Mouse (Mus musculus) adrenal gland, postnatal 4 days (tissue): ENCODE results near the gene Samd10. TPM values are rescaled to one million over a fixed set of nuclear protein-coding genes. Genes with fewer than 3 reads are reported as not detected.

ENCODE experiments used
- DNase-seq, 2 experiments: peaks; one replicate each; pipeline ENCODE4 v3.0.0; 2021 to 2022; ENCODE audit warnings: low spot score in 2 of 2, mixed read lengths in 2 of 2
- total RNA-seq, 2 experiments: library from RNA; stranded (reverse); gene quantifications; 2 replicates each; pipeline ENCODE4 v1.2.3; 2021

The Samd10 gene
- total RNA-seq, 2 experiments from 2014 or later, result 23.8 to 25.5 TPM

DNA sequence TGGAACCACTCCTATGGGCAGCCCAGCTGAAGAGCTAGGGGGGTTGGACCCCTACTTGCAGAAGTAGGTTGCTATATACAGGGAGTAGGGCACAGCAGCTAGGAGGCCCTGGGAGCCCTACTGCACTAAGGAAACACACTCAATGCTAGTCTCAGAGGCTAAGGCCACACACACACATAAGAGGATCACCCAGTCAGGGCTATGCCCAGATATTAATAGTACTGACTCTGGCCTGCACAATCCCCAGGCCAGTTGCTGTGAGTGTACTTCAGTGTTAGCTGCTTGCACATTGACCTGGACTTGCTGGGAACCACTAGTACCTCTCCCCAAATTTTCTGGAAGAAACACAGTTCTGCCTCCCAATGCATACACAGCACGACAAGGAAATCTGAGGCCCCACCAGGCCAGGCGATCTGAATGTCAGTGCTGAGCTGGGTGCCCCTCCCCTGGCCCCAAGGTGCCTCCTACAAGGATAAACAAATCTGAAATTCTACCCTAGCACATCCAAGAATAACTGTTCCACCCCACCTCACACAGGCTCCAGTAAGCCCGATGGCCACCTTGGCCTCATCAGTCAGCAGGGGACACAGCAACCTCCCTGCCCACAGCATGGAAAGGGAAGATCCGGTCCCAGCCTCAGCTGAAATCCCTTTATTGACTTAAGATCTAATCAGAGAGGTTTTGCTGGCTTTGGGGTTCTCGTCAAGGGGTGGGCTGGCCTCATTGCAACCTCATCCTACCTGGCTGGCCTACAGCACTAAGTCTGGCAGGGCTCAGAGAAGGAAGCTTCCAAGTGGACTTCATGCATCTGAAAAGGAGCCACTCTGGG, 20.0 kb downstream of the Samd10 start:
- DNase-seq, result peak in 1 of 2 experiments; percentile 2

DNA sequence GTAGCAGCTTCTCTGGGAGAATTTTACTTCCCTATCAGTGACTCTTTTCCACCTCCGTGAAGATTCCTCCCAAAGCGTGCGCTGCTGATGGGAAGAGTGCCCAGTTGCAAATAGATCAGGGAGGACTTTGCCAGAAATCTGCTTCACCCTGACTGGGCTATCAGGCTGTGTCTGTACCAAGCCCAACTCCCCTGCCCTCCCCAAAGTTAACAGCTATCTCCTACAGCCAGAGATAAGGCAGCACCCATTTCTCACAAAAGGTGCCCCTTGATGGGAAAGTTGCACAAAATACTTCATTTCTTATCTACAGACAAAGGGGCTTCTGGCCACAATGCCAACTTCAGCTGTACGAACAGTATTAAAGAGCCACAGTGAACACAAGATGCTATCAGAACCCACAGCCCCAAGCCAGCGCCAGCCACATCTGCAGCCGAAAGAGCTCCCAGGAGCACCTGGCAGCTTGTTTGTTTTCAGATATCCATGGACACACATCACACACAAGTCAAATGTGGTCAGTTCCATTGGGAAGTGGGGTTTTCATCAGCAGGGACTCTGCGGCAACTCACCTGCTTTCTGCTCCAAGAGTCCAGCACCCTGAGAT, 20.9 kb downstream of the Samd10 start:
- DNase-seq, result no peak

DNA sequence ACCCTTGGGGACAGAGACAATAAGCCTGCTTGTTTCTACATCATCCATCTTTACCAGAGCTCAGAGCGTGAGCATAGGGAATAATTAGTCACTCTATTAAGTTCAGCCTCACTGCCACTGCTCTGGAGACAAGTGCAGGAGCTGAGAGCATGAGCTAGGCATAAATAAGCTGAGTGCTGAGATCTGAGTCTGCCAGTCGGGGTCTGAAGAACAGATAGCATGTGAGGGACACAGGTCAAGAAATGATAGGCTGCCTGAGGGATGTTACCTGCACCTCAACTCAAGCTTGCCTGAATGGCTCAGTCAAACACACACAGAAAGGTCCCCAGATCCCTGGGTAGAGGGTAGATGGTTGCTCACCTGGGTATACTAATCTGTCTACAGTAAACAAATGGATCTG, 21.9 kb downstream of the Samd10 start:
- no peak for DNase-seq

DNA sequence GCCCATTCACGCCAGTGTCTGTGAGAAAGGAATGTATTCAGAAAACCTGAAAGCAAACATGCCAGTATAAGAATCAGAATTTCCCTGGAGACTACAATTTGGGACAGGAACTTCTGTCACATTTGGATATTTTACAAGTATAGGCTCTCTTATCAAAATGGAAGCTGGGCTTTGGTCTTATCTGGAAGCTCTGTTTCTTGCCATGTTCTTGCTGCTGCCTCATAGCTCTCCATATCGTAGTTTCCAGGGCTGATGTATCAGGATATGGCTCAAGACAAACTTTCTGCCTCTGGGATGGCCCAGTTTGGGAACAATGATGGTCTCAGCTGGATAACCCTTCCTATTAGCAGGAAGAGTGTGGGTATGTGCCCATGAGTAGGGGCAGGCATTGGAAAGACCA, 22.4 kb downstream of the Samd10 start:
- DNase-seq, result no peak

DNA sequence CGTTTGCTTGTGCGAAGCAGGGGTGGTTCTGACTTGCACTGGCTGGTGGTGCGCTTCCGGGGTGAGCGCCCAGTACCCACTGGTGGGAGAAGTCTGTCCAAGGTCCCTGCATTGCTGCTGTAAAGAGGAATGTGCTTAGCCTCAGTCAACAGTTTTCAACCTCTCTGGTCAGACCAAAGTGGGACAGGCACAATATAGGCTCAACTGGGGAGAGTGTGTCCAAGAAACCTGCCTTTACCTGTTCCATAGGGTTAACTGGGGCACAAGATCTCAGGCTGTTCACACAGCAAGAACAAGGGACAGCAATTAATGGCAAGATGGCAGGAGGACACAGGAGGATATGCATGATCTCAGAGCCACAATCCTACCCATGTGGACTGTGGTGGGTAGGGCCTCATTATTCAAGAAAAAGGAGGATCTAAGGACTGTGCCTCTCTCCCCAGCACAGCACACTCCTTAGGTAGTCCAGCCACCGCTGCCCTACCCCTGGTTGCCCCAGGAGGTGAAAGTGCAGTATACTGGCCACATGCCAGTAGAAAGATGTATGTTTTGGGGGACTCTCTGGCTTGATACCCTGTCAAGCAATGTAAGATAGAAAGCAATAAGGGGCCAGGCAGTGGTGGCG, 24.0 kb downstream of the Samd10 start:
- DNase-seq, result no peak

DNA sequence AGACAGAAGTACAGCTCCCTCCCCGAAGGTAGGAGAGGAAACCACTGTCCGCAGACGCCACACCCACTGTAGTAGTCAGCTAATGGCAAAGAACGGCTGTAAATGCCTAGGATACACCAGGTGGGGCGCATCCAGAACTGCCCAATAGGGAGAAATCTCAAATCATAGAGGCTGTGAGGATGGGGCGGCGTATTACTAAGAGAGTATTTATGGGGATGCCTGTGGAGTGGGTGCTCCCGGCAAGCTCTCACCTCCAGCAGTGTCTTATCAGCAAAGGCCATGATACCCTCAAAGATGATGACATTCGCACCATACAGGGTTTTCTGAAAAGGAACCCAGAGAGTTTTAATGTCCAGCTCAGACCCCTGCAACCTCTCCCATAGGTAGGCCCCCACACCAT, 25.1 kb downstream of the Samd10 start:
- no peak for DNase-seq

DNA sequence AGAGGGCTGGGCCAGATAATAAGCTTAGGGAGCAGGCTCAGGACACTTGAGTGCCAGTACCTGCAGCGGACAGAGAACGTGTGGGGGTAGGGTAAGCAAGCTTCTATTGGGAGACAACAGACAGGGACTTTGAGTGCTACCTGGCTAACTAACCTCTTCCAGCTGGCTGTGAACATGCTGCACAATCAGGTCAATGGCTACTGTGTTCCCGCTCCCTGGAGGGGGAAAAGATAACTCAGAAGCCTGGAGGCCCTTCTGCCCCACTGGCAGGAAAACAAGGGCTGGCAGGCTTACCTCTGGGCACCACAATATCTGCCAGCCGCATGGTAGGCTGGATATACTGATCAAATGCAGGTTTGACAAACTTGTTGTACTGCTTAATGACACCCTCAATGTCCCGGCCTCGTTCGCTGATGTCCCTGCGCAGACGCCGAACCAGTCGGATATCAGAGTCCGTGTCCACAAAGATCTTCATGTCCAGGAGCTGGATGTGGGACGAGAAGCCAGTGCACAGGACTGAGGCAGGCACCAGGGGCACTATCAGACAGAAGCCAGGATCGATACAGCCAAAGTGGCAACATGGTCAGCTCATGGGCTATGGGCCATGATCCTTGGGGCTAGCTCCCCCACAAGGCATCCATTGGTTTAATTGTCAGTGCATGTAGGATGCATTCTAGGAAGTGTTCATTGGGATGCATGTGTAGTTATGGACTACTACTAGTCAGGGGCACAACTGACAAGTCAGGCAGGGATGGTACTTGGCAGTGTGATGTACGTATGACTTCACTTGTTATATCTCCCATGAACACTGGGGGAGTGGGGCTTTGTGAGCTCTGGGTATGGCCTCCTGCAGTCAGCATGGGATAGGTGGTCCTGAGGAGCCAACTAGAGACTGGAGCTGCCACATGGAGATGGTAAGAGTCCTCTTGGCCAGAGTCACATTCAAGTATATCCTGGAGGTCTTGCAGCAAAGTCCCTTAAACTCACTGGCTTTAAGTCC, 25.8 kb downstream of the Samd10 start:
- no peak for DNase-seq

DNA sequence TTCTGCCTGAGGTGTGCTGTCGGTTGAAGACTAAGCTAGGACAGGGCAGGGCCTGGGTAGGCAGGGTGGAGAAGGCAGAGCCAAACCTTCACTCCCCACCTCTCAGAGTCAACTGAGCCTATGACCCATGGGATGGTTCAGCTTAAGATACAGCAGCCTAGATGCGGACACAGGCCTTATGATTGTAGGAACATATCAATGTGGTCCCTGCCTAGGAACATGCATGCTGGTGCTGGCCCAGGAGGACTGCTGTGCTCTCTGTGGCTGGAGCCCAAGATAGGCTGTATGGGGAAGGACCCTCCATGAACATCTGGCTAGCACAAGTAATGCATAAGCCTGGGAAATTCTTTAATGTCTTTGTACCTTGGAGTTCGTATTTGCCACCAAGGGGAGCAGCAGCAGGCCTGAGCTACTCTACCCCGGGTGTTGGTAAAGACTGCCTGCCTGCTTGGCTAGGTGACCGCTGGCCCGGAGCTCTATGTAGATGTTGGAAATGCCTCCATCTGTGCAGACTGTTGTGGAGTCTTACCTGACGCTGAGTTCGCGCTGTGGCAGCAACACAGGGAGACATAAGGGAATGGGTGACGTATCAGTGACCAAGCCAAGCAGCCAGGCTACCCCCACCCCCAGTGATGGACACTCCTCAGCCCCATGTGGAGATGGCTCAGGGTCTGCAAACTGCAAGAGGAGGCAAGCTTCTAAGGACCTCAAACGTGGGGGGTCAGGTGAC, 26.9 kb downstream of the Samd10 start:
- no peak for DNase-seq

DNA sequence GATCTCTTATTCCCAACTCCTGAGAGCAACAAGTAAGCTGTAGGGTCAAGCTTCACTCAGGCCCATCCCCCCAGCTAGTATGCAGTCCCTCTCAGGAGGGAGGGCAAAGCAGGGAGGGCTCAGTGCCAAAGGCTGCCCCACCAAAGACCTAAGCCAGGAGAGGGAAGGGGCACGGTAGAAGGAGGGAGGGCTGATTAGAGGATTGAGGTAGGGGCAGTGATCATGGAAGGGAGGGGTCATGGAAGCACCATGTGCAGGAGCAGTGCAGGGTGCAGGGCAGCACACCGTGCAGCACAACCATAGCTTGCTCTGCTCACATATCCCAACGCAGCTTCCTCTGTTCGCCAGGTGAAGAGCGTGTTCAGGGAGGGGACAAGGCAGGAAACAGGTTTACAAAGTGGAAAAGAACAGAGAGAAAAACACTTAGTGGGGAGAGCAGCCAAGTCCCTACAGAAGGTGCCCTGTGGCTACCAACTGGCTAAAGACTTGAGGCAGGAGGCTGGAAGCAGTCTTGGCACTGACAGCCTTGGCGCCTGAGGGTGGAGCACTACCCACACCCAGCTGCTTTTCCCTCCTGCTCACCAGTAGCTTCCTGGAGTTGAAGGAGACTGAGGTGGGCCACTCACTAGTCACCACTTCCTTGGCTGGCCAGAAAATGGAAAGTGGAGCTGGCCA, 28.0 kb downstream of the Samd10 start:
- DNase-seq, result no peak

DNA sequence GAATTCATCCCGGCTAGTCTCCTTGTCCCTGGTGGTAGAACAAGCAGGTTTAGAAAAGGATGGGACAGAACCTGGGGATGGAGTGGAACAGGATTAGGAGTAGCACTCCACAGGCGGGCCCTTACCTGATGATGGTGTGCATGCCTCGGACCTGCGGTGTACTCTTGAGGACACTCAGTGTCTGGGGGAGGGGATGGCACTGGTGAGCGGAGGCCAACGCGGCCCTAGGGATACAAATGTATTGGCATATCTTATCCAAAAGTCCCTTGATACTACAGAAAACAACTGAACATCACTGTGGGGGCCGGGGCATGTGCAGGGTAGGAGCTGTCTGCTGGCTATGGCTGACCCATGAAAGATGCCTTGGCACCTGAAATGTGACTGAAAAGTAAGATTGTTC, 28.6 kb downstream of the Samd10 start:
- no peak for DNase-seq

DNA sequence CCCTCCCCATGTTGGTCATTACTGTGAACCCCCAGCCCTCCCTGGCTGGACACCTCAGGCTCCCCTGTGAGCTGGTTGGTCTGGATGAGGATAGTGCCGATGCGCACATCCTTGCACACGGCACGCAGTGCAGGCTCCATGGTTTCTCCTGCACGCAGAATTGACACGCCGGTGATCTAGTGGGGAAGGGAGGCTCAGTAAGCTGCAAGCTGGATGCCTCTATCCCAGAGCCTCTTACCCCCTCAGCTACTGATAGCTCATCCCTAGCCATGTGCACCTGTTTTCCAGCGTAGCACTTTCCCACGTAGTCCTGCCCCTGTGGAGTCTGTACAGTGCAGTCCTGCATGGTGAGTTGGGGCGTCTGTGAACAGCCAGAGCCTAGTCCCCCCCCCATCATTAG, 29.2 kb downstream of the Samd10 start:
- no peak for DNase-seq

DNA sequence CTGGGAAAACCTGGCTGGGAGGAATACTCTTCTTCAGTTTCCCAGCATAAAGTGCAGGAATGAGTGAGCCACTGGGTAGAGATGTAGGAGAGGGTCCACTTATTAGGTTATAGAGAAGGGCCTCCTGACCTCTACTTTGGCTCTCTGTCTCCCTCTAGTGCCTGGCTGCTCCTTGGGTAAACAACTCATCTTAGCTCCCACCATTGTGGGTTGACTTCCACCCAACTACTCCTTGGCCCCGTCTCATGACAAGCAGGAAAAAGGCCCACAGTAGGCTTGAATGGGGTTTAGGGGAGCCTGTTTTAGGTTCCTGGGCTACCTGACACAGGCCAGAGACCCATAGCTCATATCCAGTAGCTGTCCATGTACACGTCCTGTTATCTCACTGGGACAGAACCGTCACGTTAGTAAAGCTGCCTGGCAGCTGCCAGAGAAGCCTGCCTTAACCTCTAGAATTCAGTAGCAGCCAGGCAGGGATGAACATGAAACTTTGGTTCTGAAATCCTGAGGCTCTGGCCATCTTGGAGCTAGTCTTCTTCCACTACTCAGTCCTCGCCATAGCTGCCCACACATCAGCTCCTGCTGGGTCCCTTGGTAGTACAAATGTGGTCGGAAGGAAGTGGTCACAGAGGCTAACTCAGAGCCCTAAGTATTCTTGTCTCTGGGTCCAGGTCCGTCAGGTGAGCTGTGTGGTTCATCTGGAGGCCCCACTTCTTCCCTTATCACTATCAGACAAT, 30.6 kb downstream of the Samd10 start:
- no peak for DNase-seq

DNA sequence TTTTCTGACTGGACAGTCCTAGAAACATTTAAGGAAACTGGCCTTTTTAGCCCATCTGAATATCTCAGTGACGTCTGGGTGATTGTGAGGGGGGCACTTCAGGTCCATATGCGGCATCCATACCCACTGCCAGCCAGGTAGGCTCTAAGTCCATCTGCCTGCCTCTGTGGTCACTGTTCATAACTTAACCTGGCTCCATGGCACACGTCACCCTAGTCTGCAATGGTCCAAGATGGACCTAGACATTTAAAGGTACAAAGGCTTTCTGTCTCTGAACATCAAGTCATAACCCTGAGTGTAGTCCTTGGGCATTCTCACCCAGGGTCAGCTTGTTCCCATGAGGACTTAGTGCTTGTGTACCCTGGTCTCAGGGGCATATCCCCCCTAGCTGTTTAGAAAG, 31.7 kb downstream of the Samd10 start:
- no peak for DNase-seq

DNA sequence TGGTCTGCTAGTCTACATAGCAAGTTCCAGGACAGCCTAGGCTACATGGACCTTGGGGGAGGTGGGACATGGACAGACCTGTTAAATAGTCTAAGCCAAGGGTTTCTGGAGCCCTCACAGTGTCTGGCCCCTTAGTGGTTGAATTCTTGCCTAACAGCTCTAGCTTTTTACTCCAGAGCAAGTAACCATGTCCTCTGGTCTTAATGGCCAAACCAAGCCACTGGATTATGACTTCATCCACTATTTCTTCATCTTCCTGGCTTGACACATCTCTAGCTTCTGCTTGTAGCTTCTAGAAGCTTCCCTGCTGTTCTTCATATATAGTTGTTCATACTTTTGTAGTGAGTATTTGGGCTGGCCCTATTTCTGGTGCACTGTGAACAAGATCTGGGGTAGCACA, 45.2 kb downstream of the Samd10 start:
- DNase-seq, result no peak

DNA sequence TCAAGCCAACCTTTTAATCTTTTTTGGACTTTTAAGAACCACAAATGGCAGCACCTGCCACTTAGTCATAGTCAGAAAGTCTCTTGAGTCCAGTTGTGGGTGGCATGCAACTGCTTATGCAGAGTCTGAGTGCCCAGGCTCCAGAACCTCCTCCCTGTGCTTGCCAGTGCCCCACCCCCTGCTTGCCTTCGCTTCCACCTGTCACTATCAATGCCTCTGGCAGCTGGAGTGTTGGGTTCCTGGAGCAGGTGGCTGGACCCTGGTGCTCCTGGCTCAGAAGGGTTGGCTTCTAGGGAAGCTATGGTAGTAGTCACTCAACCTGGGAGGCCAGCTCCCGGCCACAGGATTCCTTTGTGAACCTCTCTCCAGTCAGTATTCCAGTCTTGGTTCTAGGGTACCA, 48.8 kb downstream of the Samd10 start:
- no peak for DNase-seq

DNA sequence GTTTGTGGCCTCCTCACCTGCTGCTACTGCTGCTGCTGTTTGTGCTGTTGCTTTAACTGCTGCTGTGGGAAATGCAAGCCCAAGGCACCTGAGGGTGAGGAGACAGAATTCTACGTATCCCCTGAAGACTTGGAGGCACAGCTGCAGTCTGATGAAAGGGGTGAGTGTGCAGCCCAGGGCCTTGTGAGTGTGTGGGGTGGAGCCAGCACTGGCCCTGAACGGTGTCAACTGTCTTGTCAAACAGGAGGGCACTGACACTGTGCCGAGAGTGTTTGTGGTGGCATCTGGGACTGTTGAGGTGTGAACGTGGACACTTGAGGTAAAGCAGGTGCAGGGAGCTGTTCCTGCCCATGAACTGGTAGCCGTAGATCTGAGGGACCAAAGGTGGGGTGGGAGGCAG, 50.3 kb downstream of the Samd10 start:
- no peak for DNase-seq

DNA sequence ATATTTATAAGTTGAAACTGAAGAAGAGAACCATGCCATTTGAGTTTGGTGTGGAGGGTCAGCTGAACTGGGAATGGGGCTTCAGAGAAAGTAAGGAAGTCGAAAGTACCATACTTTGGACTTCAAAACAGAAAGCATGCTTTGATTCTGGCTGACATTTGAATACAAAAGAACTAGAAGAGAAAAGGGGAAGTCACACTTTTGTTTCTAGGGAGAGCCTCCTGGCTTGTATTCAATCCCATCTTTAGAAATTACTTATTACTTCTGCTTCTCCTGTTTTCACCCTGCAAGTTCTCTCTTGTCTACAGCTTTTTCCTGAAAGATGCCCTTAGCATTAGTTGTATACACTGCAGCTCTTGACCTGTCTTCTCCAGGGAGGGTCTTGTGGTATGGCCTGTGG, 50.8 kb downstream of the Samd10 start:
- DNase-seq, result no peak

DNA sequence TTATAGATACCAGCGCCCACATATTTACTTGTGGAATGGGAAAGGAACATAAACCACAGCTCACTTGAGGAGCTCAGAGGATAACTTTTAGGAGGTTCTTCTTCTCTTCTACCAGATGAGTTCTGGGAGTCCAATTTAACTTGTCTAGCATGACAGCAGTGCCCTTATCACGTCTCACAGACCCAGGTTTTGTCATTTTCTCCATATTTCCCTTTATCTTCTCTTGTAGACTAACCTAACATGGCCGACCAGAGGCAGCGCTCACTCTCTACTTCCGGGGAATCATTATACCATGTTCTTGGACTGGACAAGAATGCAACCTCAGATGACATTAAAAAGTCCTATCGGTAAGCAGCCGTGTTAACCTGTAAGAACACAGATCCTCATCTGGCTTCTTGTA, 52.9 kb downstream of the Samd10 start:
- no peak for DNase-seq
